Mouse (Mus musculus): ENCODE measurements around the gene Ipo9. TPM values are rescaled to one million over a fixed set of nuclear protein-coding genes. Genes with fewer than 3 reads are reported as not detected.

Gene Ipo9
- total RNA-seq, 2 experiments from 2014 or later: 38.9 to 76.3 TPM

Other genes with a start within 250 kb of the Ipo9 start
- gene Elf3, start 171.9 kb downstream of the Ipo9 start, total RNA-seq (2014; fragmentation: Nextera tagmentation): not detected in 2 replicates
- gene Elf3, start 171.9 kb downstream of the Ipo9 start, total RNA-seq (2017): not detected in 2 replicates
- 29.7 and 53.8 TPM in 2 replicates for gene Rnpep, start 146.4 kb downstream of the Ipo9 start, total RNA-seq (2014; fragmentation: Nextera tagmentation)
- 19.1 and 22.6 TPM in 2 replicates for gene Rnpep, start 146.4 kb downstream of the Ipo9 start, total RNA-seq (2017)
- gene Timm17a, start 116.7 kb downstream of the Ipo9 start, total RNA-seq (2014; fragmentation: Nextera tagmentation): 98.7 and 119 TPM in 2 replicates
- 34.5 and 46.8 TPM in 2 replicates for gene Timm17a, start 116.7 kb downstream of the Ipo9 start, total RNA-seq (2017)
- gene Lmod1, start 105.7 kb downstream of the Ipo9 start, total RNA-seq (2014; fragmentation: Nextera tagmentation): not detected in 2 replicates
- not detected in 2 replicates for gene Lmod1, start 105.7 kb downstream of the Ipo9 start, total RNA-seq (2017)
- gene Shisa4, start 55.3 kb downstream of the Ipo9 start, total RNA-seq (2014; fragmentation: Nextera tagmentation): not detected in 2 replicates
- not detected in 2 replicates for gene Shisa4, start 55.3 kb downstream of the Ipo9 start, total RNA-seq (2017)
- gene Nav1, start 176.8 kb upstream of the Ipo9 start, total RNA-seq (2014; fragmentation: Nextera tagmentation): 0.79 and 3.6 TPM in 2 replicates
- 0.30 and 0.47 TPM in 2 replicates for gene Nav1, start 176.8 kb upstream of the Ipo9 start, total RNA-seq (2017)